Mouse (Mus musculus) hindbrain, embryonic 16.5 days (tissue): ENCODE measurements around the gene Tmem138. TPM values are rescaled to one million over a fixed set of nuclear protein-coding genes. Genes with fewer than 3 reads are reported as not detected.

Experiments
- ATAC-seq: fragments of 200-750 bp; cut with Nextera tagmentation; 2 replicates; pipeline ENCODE4 v1.8.0; 2017; ENCODE audit warnings: moderate TSS enrichment, moderate library complexity
- H3K27ac ChIP-seq: fragments of 300-500 bp; sonication (generic); 2 replicates; pipeline ENCODE4 v1.5.1; 2014; ENCODE audit warnings: low read depth, mild to moderate bottlenecking, control low read depth, low read length, moderate library complexity
- H3K27me3 ChIP-seq: fragments of 300-500 bp; sonication (generic); replicated peaks from 2 replicates; pipeline ENCODE4 v1.6.1; 2014; ENCODE audit warnings: low read length; ENCODE audit not compliant: control insufficient read depth, insufficient read depth
- H3K36me3 ChIP-seq: fragments of 300-500 bp; sonication (generic); 2 replicates; pipeline ENCODE4 v1.6.1; 2014; ENCODE audit warnings: mild to moderate bottlenecking, low read length, moderate library complexity, mixed read lengths; ENCODE audit not compliant: control insufficient read depth, insufficient read depth
- H3K4me1 ChIP-seq: fragments of 300-500 bp; sonication (generic); 2 replicates; pipeline ENCODE4 v1.6.1; 2014; ENCODE audit warnings: low read depth, low read length; ENCODE audit not compliant: control insufficient read depth, insufficient read depth
- H3K4me2 ChIP-seq: fragments of 300-500 bp; sonication (generic); 2 replicates; pipeline ENCODE4 v1.6.1; 2014; ENCODE audit warnings: mild to moderate bottlenecking, low read length, control low read depth, moderate library complexity
- H3K4me3 ChIP-seq: fragments of 300-500 bp; sonication (generic); 2 replicates; pipeline ENCODE4 v1.5.1; 2014; ENCODE audit warnings: mild to moderate bottlenecking, low read length, control low read depth, moderate library complexity
- H3K9ac ChIP-seq: fragments of 300-500 bp; sonication (generic); 2 replicates; pipeline ENCODE4 v1.6.1; 2014; ENCODE audit warnings: low read depth, mild to moderate bottlenecking, control low read depth, low read length, moderate library complexity
- H3K9me3 ChIP-seq: fragments of 300-500 bp; sonication (generic); 2 replicates; pipeline ENCODE4 v1.6.1; 2014; ENCODE audit warnings: mild to moderate bottlenecking, low read length, moderate library complexity; ENCODE audit not compliant: control insufficient read depth
- WGBS: fragments of 180-500 bp; shearing (Covaris S2); extraction: QIAGEN DNeasy Blood & Tissue Kit; methylation state at CpG from one replicate; pipeline ENCODE4 v1.1.7; 2014; 5-methylcytosine and 5-hydroxymethylcytosine counted together
- polyA plus RNA-seq: library from polyadenylated mRNA; unstranded; fragments of >200 nt; fragmentation: Nextera tagmentation; extraction: Ambion mirVana; gene quantifications from 2 replicates; pipeline ENCODE4 v1.2.1, GENCODE M21; 2015

Tmem138 gene
- polyA plus RNA-seq, 1 experiment from 2014 or later = 36.2 TPM

GRCm38 (mm10) chr19:10524784-10525105, 52.4 kb downstream of the Tmem138 start:
- Histone ChIP-seq H3K4me1 (peaks cover 23% of the 10 kb centered on the region), H3K27ac (peak overlapping the region; percentile 98), H3K36me3 (peaks cover 3% of the 10 kb centered on the region; the same call in 1 of the 2 replicates), H3K4me3 (peak overlapping the region; percentile 100), H3K4me2 (peak overlapping the region; percentile 74), H3K27me3 (no peaks in the 10 kb centered on the region), H3K9me3 (no peaks in the 10 kb centered on the region), H3K9ac (peak overlapping the region; percentile 99)
- no peak for ATAC-seq
- WGBS = 2% methylated on average over 18 of the region's 19 CpGs

DNA sequence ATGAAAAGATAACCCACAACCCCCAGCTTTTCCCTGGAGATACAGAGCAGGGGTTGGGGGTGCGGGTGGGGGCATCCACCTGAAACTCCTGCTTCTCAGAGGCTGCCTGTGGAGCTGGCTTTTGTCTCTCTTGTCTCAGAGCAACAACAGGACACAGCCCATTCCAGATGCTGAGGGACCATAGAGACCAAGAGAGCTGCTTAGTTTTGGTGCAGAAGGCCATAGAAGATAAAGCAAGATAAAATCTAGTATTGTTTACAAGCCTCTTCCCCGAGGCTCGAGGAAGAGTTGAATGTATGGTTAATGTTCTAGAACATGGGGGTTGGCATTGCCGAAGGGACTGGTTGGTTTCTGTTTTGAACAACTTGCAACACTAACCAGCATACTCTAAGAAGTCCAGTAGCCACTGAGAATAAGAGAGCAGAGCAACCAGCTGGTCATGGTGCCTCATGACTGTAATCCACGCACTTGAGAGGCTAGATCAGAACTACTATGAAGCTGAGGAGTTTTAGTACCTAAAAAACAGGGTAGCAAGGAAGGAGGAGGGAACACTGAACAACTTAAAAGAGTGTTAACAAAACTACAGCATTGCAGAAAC, 53.6 kb downstream of the Tmem138 start:
- Histone ChIP-seq H3K4me3 (no peak overlapping the region), H3K4me2 (no peak overlapping the region), H3K4me1 (peaks cover 23% of the 10 kb centered on the region), H3K9ac (no peak overlapping the region), H3K27ac (no peak overlapping the region), H3K36me3 (peaks cover 3% of the 10 kb centered on the region; the same call in 1 of the 2 replicates), H3K27me3 (no peaks in the 10 kb centered on the region), H3K9me3 (no peaks in the 10 kb centered on the region)
- 91% methylated on average over 5 of the region's 5 CpGs for WGBS
- ATAC-seq = no peak

DNA sequence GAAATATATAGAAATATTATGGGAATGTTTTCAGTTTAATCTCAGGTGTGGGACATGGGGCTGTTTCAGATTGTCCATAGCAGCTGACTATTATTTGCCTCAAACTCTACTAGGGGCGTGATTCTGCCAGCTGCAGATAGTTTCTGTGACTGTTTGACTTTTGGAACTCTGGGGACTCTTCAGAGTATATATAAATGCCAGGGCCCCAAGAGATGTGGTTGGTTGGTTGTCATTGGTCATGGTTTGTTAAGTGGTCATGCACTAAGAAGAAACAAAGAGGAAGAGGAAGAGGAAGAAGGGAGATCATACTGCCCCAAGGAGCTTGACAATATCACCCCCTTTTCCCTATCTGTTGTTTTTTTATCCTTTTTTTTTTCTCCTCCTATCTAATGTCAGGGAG, 55.2 kb downstream of the Tmem138 start:
- Histone ChIP-seq H3K36me3 (0 out of 2 replicates have a peak, but pooled peaks cover under 1% of the 10 kb centered on the region), H3K27ac (no peak overlapping the region), H3K27me3 (no peaks in the 10 kb centered on the region), H3K4me3 (no peak overlapping the region), H3K9ac (no peak overlapping the region), H3K4me1 (peaks cover 14% of the 10 kb centered on the region), H3K9me3 (no peaks in the 10 kb centered on the region), H3K4me2 (no peak overlapping the region)
- ATAC-seq = no peak
- 85% methylated on average over 1 of the region's 1 CpGs for whole genome bisulfite sequencing

Other genes starting within 250 kb of the Tmem138 start
- 8.8 and 10.3 TPM in 2 replicates for gene Syt7, start 188.3 kb downstream of the Tmem138 start, polyA plus RNA-seq
- 0.97 and 1.3 TPM in 2 replicates for gene Lrrc10b, start 119.9 kb downstream of the Tmem138 start, polyA plus RNA-seq
- gene Ppp1r32, start 94.4 kb downstream of the Tmem138 start, polyA plus RNA-seq = 2.4 and 2.7 TPM in 2 replicates
- 40.8 and 57.9 TPM in 2 replicates for gene Cpsf7, start 52.1 kb downstream of the Tmem138 start, polyA plus RNA-seq
- gene Sdhaf2, start 51.2 kb downstream of the Tmem138 start, polyA plus RNA-seq = 69.0 and 74.0 TPM in 2 replicates
- 46.6 and 48.4 TPM in 2 replicates for gene Tmem216, start 21.1 kb downstream of the Tmem138 start, polyA plus RNA-seq
- gene Cyb561a3, start 190 bp downstream of the Tmem138 start, polyA plus RNA-seq = 22.1 and 22.4 TPM in 2 replicates
- gene Ddb1, start 28.0 kb upstream of the Tmem138 start, polyA plus RNA-seq = 203 and 237 TPM in 2 replicates
- gene Tkfc, start 28.3 kb upstream of the Tmem138 start, polyA plus RNA-seq = 24.4 and 26.3 TPM in 2 replicates
- gene Vwce, start 56.9 kb upstream of the Tmem138 start, polyA plus RNA-seq = 1.2 and 1.5 TPM in 2 replicates
- gene Pga5, start 100.7 kb upstream of the Tmem138 start, polyA plus RNA-seq = not detected in 2 replicates
- 27.7 and 35.0 TPM in 2 replicates for gene Vps37c, start 111.4 kb upstream of the Tmem138 start, polyA plus RNA-seq
- 0.09 and 0.28 TPM in 2 replicates for gene Cd5, start 161.6 kb upstream of the Tmem138 start, polyA plus RNA-seq